Mouse (Mus musculus): ENCODE data around the gene Pim1.
A peak's percentile ranks its signal among the peaks of the same experiment; 100 is the strongest.

DNA sequence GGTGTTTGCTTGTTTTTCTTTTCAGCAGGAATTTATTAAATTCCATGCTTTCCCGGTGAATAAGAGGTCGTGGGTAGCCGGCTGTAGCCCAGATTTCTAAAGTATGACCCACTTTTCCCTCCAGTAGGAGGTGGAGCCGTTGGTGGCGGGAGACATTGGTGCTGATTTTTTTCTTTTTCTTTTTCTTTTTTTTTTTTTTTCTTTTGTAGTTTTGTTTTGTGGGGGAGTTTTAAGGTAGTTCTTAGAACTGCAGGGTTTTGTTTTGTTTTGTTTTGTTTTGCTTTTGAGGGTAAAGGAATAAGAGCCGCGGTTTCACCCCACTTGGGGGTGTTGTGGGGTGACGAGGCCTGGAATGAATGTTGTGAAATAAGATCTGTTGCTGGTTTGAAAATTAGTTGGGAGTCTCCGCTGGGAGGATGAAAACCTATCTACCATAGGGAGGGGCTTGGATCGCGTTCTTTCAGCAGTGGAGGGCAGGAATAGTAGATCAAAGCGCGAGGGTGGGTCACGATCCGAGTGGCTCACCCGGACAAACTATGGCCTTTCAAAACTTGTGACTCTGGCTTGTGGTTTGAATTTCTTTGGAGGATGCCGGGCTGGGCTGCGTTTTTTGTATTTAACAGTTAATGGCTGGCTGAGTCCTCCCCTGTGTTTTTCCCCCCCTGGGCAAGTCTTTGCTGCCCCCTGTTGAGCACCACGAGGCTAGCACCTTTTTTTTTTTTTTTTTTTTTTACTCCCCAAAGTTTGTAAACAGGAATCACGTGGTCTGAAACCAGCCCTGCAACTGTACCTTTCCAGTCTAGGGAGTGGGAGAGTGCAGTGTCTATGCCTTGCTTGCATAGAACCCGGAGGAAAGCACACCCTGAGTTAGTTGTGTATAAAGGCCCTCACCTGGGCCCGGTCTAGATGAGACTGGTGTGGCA lies 2.0 kb downstream of the Pim1 start:
- no peak for TF ChIP-seq POLR2A (IDR thresholded peaks at IDR 0.05; ENCODE audit: borderline replicate concordance, insufficient read depth, low read length)
- peak; percentile 67 for TF ChIP-seq CTCF (IDR thresholded peaks at IDR 0.05; ENCODE audit: borderline replicate concordance, insufficient read depth, low read depth, low read length)

Data from cerebellum, adult 2 months (tissue).